Mouse (Mus musculus) limb, embryonic 13.5 days (tissue): Measurements from ENCODE around the gene Ascl5. TPM values are rescaled to one million over a fixed set of nuclear protein-coding genes. Genes with fewer than 3 reads are reported as not detected.

Experiments used
- ATAC-seq: fragments of 200-750 bp; cut with Nextera tagmentation; 2 replicates; pipeline ENCODE4 v1.8.0; 2017; ENCODE audit warnings: low read depth, moderate number of reproducible peaks, moderate TSS enrichment; ENCODE audit not compliant: low FRiP score
- H3K27ac ChIP-seq: fragments of 300-500 bp; sonication (generic); 2 replicates; pipeline ENCODE4 v1.5.1; 2015; ENCODE audit warnings: inconsistent platforms, mild to moderate bottlenecking, moderate library complexity
- H3K27me3 ChIP-seq: fragments of 300-500 bp; sonication (generic); 2 replicates; pipeline ENCODE4 v1.6.1; 2015; ENCODE audit warnings: mild to moderate bottlenecking, inconsistent platforms
- H3K36me3 ChIP-seq: fragments of 300-500 bp; sonication (generic); 2 replicates; pipeline ENCODE4 v1.6.1; 2015; ENCODE audit warnings: inconsistent platforms, mild to moderate bottlenecking, moderate library complexity
- H3K4me1 ChIP-seq: fragments of 300-500 bp; sonication (generic); 2 replicates; pipeline ENCODE4 v1.6.1; 2015; ENCODE audit warnings: inconsistent platforms
- H3K4me2 ChIP-seq: fragments of 300-500 bp; sonication (generic); replicated peaks from 2 replicates; pipeline ENCODE4 v1.6.1; 2015; ENCODE audit warnings: inconsistent platforms, mild to moderate bottlenecking, moderate library complexity
- H3K4me3 ChIP-seq: fragments of 300-500 bp; sonication (generic); 2 replicates; pipeline ENCODE4 v1.5.1; 2015; ENCODE audit warnings: moderate library complexity, mild to moderate bottlenecking, inconsistent platforms
- H3K9ac ChIP-seq: fragments of 300-500 bp; sonication (generic); 2 replicates; pipeline ENCODE4 v1.6.1; 2015; ENCODE audit warnings: mild to moderate bottlenecking, inconsistent platforms
- H3K9me3 ChIP-seq: fragments of 300-500 bp; sonication (generic); 2 replicates; pipeline ENCODE4 v1.6.1; 2016; ENCODE audit warnings: inconsistent platforms
- WGBS: fragments of 180-500 bp; shearing (Covaris S2); methylation state at CpG from one replicate; pipeline ENCODE4 v1.1.7; 2015; 5-methylcytosine and 5-hydroxymethylcytosine counted together
- polyA plus RNA-seq: library from polyadenylated mRNA; unstranded; fragments of >200 nt; fragmentation: Nextera tagmentation; extraction: Ambion mirVana; gene quantifications from 2 replicates; pipeline ENCODE4 v1.2.1, GENCODE M21; 2015

Ascl5 gene
- polyA plus RNA-seq, 1 experiment from 2014 or later: not detected

DNA sequence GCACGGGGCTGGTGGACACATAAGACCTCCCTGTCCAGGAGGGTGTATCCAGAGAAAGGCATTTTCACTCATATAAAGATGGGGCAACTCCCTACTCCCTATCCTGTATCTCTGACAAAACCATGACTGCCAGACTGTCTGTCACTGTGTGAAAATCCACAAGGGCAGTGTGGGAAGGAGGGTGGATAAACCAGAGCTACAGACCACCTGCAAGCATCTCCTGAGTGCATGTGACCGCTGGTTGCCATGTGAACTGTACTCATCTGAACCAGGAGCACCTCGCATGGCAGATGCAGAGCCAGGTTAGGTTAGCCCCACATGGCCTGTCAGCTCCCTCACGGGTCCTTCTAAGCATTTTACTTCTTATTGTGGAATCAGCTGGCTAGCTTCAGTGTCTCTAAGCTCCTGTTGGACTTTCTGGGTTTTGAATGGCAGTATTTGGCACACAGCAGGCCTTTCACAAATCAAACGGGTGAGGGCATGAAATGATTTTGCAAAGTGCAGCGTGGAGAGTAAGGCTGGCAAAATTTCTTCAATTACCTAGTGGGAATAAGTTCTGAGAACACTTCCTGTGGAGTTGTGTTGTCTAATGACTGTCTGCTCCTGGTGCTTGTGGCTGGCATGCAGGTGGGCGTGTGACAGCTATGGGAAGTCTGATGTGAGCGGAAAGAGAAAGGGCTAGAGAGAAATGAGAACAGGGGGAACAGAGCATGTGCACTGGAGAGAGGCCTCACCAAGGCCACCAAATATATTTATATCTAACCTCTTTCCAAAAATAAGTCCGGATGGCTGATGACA is 39.0 kb downstream of the Ascl5 start:
- Histone ChIP-seq H3K27me3 (no peaks in the 10 kb centered on the region; the same call in 1 of the 2 replicates), H3K9ac (no peak overlapping the region), H3K4me3 (no peak overlapping the region), H3K36me3 (no peaks in the 10 kb centered on the region), H3K9me3 (no peaks in the 10 kb centered on the region), H3K4me2 (no peak overlapping the region), H3K27ac (no peak overlapping the region), H3K4me1 (no peaks in the 10 kb centered on the region)
- ATAC-seq: no peak
- WGBS: 74% methylated on average over 9 of the region's 9 CpGs

DNA sequence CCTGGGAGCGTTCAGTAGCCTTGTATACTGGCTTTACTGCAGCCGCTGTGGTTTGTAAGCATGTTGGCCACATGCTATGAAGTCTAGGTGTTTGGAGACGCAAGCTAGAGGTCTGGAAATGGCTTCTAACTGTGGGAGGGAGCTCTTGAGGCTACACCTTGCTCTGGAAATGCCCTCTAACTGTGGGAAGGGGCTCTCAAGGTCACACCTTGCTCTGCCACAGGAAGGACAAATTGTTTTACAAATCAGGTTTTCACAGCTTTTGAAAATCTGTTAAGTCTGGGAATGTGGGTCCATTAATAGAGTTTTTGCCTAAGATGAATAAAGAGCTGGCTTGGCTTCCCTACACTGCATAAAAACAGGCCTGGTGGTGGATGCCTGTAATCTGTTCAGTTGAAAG is 43.1 kb downstream of the Ascl5 start:
- no peaks in the 10 kb centered on the region for H3K9me3 ChIP-seq
- H3K4me1 ChIP-seq: no peaks in the 10 kb centered on the region
- H3K9ac ChIP-seq: no peak overlapping the region
- H3K36me3 ChIP-seq: no peaks in the 10 kb centered on the region
- no peak overlapping the region for H3K4me3 ChIP-seq
- whole genome bisulfite sequencing: 70% methylated on average over 3 of the region's 3 CpGs
- no peak overlapping the region for H3K27ac ChIP-seq
- no peak overlapping the region for H3K4me2 ChIP-seq
- ATAC-seq: no peak
- H3K27me3 ChIP-seq: no peaks in the 10 kb centered on the region

DNA sequence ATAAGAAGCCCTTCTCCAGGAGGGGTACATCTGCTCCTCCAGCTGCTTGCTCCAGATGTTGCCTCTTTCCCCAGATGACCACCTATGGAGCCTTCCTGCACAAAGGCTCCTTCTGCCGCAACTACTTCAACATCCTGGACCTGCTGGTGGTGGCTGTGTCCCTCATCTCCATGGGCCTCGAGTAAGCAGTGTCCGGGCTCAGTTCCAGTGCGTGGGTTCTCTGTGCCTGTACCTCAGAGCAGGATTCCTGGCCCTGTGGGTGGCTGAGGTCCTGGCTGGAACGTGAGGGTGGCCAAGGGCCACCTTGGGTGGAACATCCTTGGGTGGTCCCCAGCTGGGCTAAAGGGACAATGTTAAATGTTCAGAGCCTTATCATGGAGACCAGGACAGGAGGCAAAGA is 44.2 kb downstream of the Ascl5 start:
- WGBS: 70% methylated on average over 5 of the region's 5 CpGs
- ATAC-seq: no peak
- H3K27me3 ChIP-seq: no peaks in the 10 kb centered on the region
- H3K9me3 ChIP-seq: no peaks in the 10 kb centered on the region
- H3K36me3 ChIP-seq: no peaks in the 10 kb centered on the region
- no peaks in the 10 kb centered on the region for H3K4me1 ChIP-seq
- H3K4me3 ChIP-seq: no peak overlapping the region
- no peak overlapping the region for H3K4me2 ChIP-seq
- no peak overlapping the region for H3K27ac ChIP-seq
- no peak overlapping the region for H3K9ac ChIP-seq

Other genes with a start within 250 kb of the Ascl5 start
- 7.2 and 8.5 TPM in 2 replicates for gene Lad1, start 232.2 kb upstream of the Ascl5 start, polyA plus RNA-seq
- gene Tnnt2, start 214.4 kb upstream of the Ascl5 start, polyA plus RNA-seq: 84.9 and 88.9 TPM in 2 replicates
- 6.1 and 7.5 TPM in 2 replicates for gene Pkp1, start 131.6 kb upstream of the Ascl5 start, polyA plus RNA-seq
- gene Igfn1, start 44.5 kb upstream of the Ascl5 start, polyA plus RNA-seq: 0.09 TPM in 1 of 2 replicates, not detected in the other
- gene Tmem9, start 42.7 kb upstream of the Ascl5 start, polyA plus RNA-seq: 214 and 215 TPM in 2 replicates
- 4.2 and 5.0 TPM in 2 replicates for gene Cacna1s, start 1.9 kb downstream of the Ascl5 start, polyA plus RNA-seq
- gene Kif21b, start 80.6 kb downstream of the Ascl5 start, polyA plus RNA-seq: 5.5 and 5.6 TPM in 2 replicates
- gene Mroh3, start 162.0 kb downstream of the Ascl5 start, polyA plus RNA-seq: 0.17 TPM in 1 of 2 replicates, not detected in the other
- 18.8 and 21.1 TPM in 2 replicates for gene Inava, start 183.5 kb downstream of the Ascl5 start, polyA plus RNA-seq
- not detected in 2 replicates for gene Gpr25, start 210.1 kb downstream of the Ascl5 start, polyA plus RNA-seq